Mouse (Mus musculus): ENCODE results near the gene Slc16a7.

- TF ChIP-seq POLR2A (IDR thresholded peaks at IDR 0.05; ENCODE audit: low read depth, low read length) (no peak), CTCF (conservative IDR thresholded peaks at IDR 0.05; ENCODE audit: insufficient read depth, insufficient read length, low read depth, low read length) (no peak)
Observed at GRCm38 (mm10) chr10:125371451-125371850, 17.8 kb downstream of the Slc16a7 start.

Measured in kidney, adult 2 months (tissue).